Mouse (Mus musculus) kidney, adult 9 months (tissue): Measurements from ENCODE around the gene Qrich2.
A peak's percentile ranks its signal among the peaks of the same experiment; 100 is the strongest.
"Not testable (repeated sequence)": the region's sequence is repeated elsewhere in the genome, so short reads cannot be mapped to it uniquely, and the experiment has no call there.

Experiments used
- DNase-seq: peaks from one replicate; pipeline ENCODE4 v3.0.0; 2022

Qrich2 gene

GRCm38 (mm10) chr11:116466141-116466540 is at the start of gene Qrich2:
TSS of gene Qrich2 (minus strand) at chr11:116466241.
- no peak for DNase-seq

- DNase-seq: no peak
Measured at GRCm38 (mm10) chr11:116515330-116516020, 49.4 kb upstream of the Qrich2 start.

GRCm38 (mm10) chr11:116513531-116514038 is 47.5 kb upstream of the Qrich2 start:
- no peak for DNase-seq

GRCm38 (mm10) chr11:116512987-116513386 is 46.9 kb upstream of the Qrich2 start:
- no peak for DNase-seq

GRCm38 (mm10) chr11:116512154-116512553 is 46.1 kb upstream of the Qrich2 start:
- no peak for DNase-seq

- DNase-seq: no peak
Measured at GRCm38 (mm10) chr11:116511301-116511868, 45.3 kb upstream of the Qrich2 start.

GRCm38 (mm10) chr11:116508689-116509088 is 42.6 kb upstream of the Qrich2 start:
- DNase-seq: no peak

GRCm38 (mm10) chr11:116506151-116506875 is 40.3 kb upstream of the Qrich2 start:
- DNase-seq: no peak

- DNase-seq: no peak
Measured at GRCm38 (mm10) chr11:116505573-116505972, 39.5 kb upstream of the Qrich2 start.

- DNase-seq: no peak
Measured at GRCm38 (mm10) chr11:116504516-116504915, 38.5 kb upstream of the Qrich2 start.

GRCm38 (mm10) chr11:116501005-116501746 is 35.1 kb upstream of the Qrich2 start:
- DNase-seq: peak; percentile 61

- DNase-seq: no peak
Measured at GRCm38 (mm10) chr11:116499018-116499417, 33.0 kb upstream of the Qrich2 start.

GRCm38 (mm10) chr11:116498596-116498995 is 32.6 kb upstream of the Qrich2 start:
- DNase-seq: no peak

GRCm38 (mm10) chr11:116497313-116497712 is 31.3 kb upstream of the Qrich2 start:
- no peak for DNase-seq

- DNase-seq: peak; percentile 59
Measured at GRCm38 (mm10) chr11:116494474-116495174, 28.6 kb upstream of the Qrich2 start.

GRCm38 (mm10) chr11:116493795-116494252 is 27.8 kb upstream of the Qrich2 start, which contains the start of gene Prpsap1:
TSS of gene Prpsap1 (minus strand) at chr11:116494202.
- DNase-seq: peak; percentile 64

GRCm38 (mm10) chr11:116493191-116493590 is 27.1 kb upstream of the Qrich2 start:
- DNase-seq: no peak

GRCm38 (mm10) chr11:116492507-116492906 is 26.5 kb upstream of the Qrich2 start:
- DNase-seq: not testable (repeated sequence)

GRCm38 (mm10) chr11:116491338-116491737 is 25.3 kb upstream of the Qrich2 start:
- no peak for DNase-seq

GRCm38 (mm10) chr11:116490232-116491107 is 24.4 kb upstream of the Qrich2 start:
- peak; percentile 91 for DNase-seq

GRCm38 (mm10) chr11:116489771-116490231 is 23.8 kb upstream of the Qrich2 start:
- no peak for DNase-seq
